Mouse (Mus musculus): ENCODE results near the gene Bag5.

- TF ChIP-seq CTCF (IDR thresholded peaks at IDR 0.05; ENCODE audit: low read depth) (no peak), EP300 (optimal IDR thresholded peaks at IDR 0.05) (no peak)
Observed at GRCm38 (mm10) chr12:111671431-111671902, 41.6 kb downstream of the Bag5 start.

All from stomach, postnatal 0 days (tissue).